In genomic region chr4:133005233-133005632, GRCm38 (mm10) we compare ENCODE assay signal across 8 mouse cellular contexts. TPM values are rescaled to one million over a fixed set of nuclear protein-coding genes. Genes with fewer than 3 reads are reported as not detected.
DNase-seq lines count a peak whose midpoint lies in the region; ATAC-seq and TF ChIP-seq lines count a peak whose summit lies in the region.

No protein-coding gene starts in this region.

- TF ChIP-seq POLR2A in liver, adult 2 months (IDR thresholded peaks at IDR 0.05; ENCODE audit: extremely low read depth, insufficient read depth, low read length) = no peak
- no peak for TF ChIP-seq POLR2A in thymus, adult 2 months (IDR thresholded peaks at IDR 0.05; ENCODE audit: control insufficient read depth, extremely low read depth, insufficient read depth, low read length, poor library complexity)

- peaks cover 3% of the 10 kb centered on the region; the same call in 1 of the 2 replicates for H3K36me3 ChIP-seq in liver, adult 2 months (ENCODE audit: control insufficient read depth, insufficient read depth, low read length)
- H3K36me3 ChIP-seq in liver, embryonic 12.5 days = no peaks in the 10 kb centered on the region
- H3K36me3 ChIP-seq in thymus, adult 2 months (ENCODE audit: control insufficient read depth, insufficient read depth, low read length) = no peaks in the 10 kb centered on the region

- no peak overlapping the region for H3K27ac ChIP-seq in liver, adult 2 months (replicated peaks; ENCODE audit: insufficient read depth, low read depth, low read length)
- no peak overlapping the region for H3K27ac ChIP-seq in liver, embryonic 12.5 days
- no peak overlapping the region for H3K27ac ChIP-seq in thymus, adult 2 months (ENCODE audit: control insufficient read depth, insufficient read depth, low read length)

- WGBS in liver, adult 2 months = 22% methylated on average over 3 of the region's 3 CpGs
- 3% methylated on average over 3 of the region's 3 CpGs for WGBS in liver, embryonic 12.5 days (ENCODE audit: insufficient replicate concordance)
- 17% methylated on average over 3 of the region's 3 CpGs for WGBS in thymus, adult 2 months

- intact Hi-C loops in heart, postnatal 36 days (cut with DNase I) = loop anchor here (1.0 kb wide), 1 partner anchor 60 kb away; no protein-coding TSS in a partner anchor
- intact Hi-C loops in left cerebral cortex, postnatal 25 days (cut with DNase I) = loop anchor here (1.0 to 10.0 kb wide), 3 partner anchors 60 to 450 kb away; no protein-coding TSS in a partner anchor

- no peaks in the 10 kb centered on the region for H3K9me3 ChIP-seq in liver, embryonic 12.5 days (replicated peaks)

- TF ChIP-seq CTCF in liver, adult 2 months (IDR thresholded peaks at IDR 0.05; ENCODE audit: low read depth, low read length) = peak; percentile 81
- TF ChIP-seq CTCF in thymus, adult 2 months (IDR thresholded peaks at IDR 0.05; ENCODE audit: borderline replicate concordance, control insufficient read depth, extremely low read depth, insufficient read depth, low read length, poor library complexity) = no peak

- DNase-seq in liver, adult 2 months (ENCODE audit: extremely low read depth, low read depth, low spot score) = no peak
- peak; percentile 67 to 80 for DNase-seq in adrenal gland, adult 18-20 months (ENCODE audit: low spot score in 2 of 2)
- peak; percentile 88 for DNase-seq in embryo, embryonic 11 days
- DNase-seq in heart, postnatal 36 days = peak; percentile 75 to 82
- peak; percentile 74 to 75 for DNase-seq in left cerebral cortex, postnatal 25 days (ENCODE audit: low spot score in 2 of 2)
- peak; percentile 85 for DNase-seq in thymus, adult 2 months

- H3K9ac ChIP-seq in liver, adult 2 months (ENCODE audit: low read depth, low read length) = no peak overlapping the region
- H3K9ac ChIP-seq in liver, embryonic 12.5 days = no peak overlapping the region

- H3K4me1 ChIP-seq in liver, adult 2 months (ENCODE audit: control insufficient read depth, insufficient read depth, low read length) = no peaks in the 10 kb centered on the region
- H3K4me1 ChIP-seq in liver, embryonic 12.5 days = peaks cover 36% of the 10 kb centered on the region
- H3K4me1 ChIP-seq in thymus, adult 2 months (replicated peaks; ENCODE audit: control insufficient read depth, insufficient read depth, low read length) = peaks cover 21% of the 10 kb centered on the region

- H3K4me2 ChIP-seq in liver, embryonic 12.5 days = no peak overlapping the region

- no peak for ATAC-seq in liver, embryonic 12.5 days
- peak; percentile 38 for ATAC-seq in monocyte, adult 5-6 weeks (replicated peaks; ENCODE audit: insufficient number of reproducible peaks, low FRiP score, low TSS enrichment, poor library complexity, severe bottlenecking)

- no peaks in the 10 kb centered on the region for H3K79me2 ChIP-seq in liver, adult 2 months (ENCODE audit: control insufficient read depth, insufficient read depth, low read length)

- no peaks in the 10 kb centered on the region for H3K27me3 ChIP-seq in liver, adult 2 months (ENCODE audit: control insufficient read depth, insufficient read depth, low read length)
- peaks cover 26% of the 10 kb centered on the region for H3K27me3 ChIP-seq in liver, embryonic 12.5 days (replicated peaks)
- no peaks in the 10 kb centered on the region for H3K27me3 ChIP-seq in thymus, adult 2 months (ENCODE audit: control insufficient read depth, insufficient read depth, low read length)

- no peak overlapping the region for H3K4me3 ChIP-seq in liver, adult 2 months (ENCODE audit: insufficient read depth, low read depth, low read length)
- H3K4me3 ChIP-seq in liver, embryonic 12.5 days = no peak overlapping the region
- H3K4me3 ChIP-seq in thymus, adult 2 months (ENCODE audit: control insufficient read depth, insufficient read depth, low read length) = no peak overlapping the region

RNA-seq across cellular contexts. Expression of gene Ahdc1, which starts 5.8 kb away (rescaled TPM):
- total RNA-seq in liver, adult 2 months (2014; rRNA removed) = 2.4 and 4.1 TPM in 2 replicates
- polyA plus RNA-seq in liver, adult 2 months (2012; rRNA removed) = 8.7 and 8.8 TPM in 2 replicates
- 2.9 and 3.2 TPM in 2 replicates for polyA plus RNA-seq in liver, embryonic 12.5 days (2016; fragmentation: Nextera tagmentation; extraction: Ambion mirVana)
- 10 to 100 TPM; 72.1 to 86.9 TPM for total RNA-seq in adrenal gland, adult 18-20 months (2021)
- total RNA-seq in heart, postnatal 36 days (2021) = 10 to 100 TPM; 41.9 to 50.8 TPM
- total RNA-seq in left cerebral cortex, postnatal 25 days (2021) = 10 to 100 TPM; 88.2 to 97.6 TPM
- total RNA-seq in monocyte, adult 5-6 weeks (2017) = 2.8 to 13.7 TPM (median 3.3 TPM) in 3 replicates
- polyA plus RNA-seq in thymus, adult 2 months (2012; rRNA removed) = 59.8 and 78.9 TPM in 2 replicates

RNA-seq across cellular contexts. Expression of gene Fgr, which starts 31.3 kb away (rescaled TPM):
- total RNA-seq in liver, adult 2 months (2014; rRNA removed) = 1.2 and 1.3 TPM in 2 replicates
- polyA plus RNA-seq in liver, adult 2 months (2012; rRNA removed) = 0.86 and 1.6 TPM in 2 replicates
- 0.60 and 0.73 TPM in 2 replicates for polyA plus RNA-seq in liver, embryonic 12.5 days (2016; fragmentation: Nextera tagmentation; extraction: Ambion mirVana)
- under 1 TPM; 0.43 to 0.58 TPM for total RNA-seq in adrenal gland, adult 18-20 months (2021)
- total RNA-seq in heart, postnatal 36 days (2021) = under 1 TPM; 0.31 to 0.60 TPM
- total RNA-seq in left cerebral cortex, postnatal 25 days (2021) = under 1 TPM; 0.18 to 0.25 TPM
- total RNA-seq in monocyte, adult 5-6 weeks (2017) = 266 TPM in 3 replicates
- 15.3 and 15.8 TPM in 2 replicates for polyA plus RNA-seq in thymus, adult 2 months (2012; rRNA removed)

Comparison
In these comparisons a context has a peak if more than half of its experiments do, and no peak if none do; other contexts are left out.
1. RNA of gene Fgr, which starts 31.3 kb away (total RNA-seq): 266 TPM in monocyte, adult 5-6 weeks; 1.2 to 1.3 TPM in liver, adult 2 months, 0.31 to 0.60 TPM in heart, postnatal 36 days, 0.43 to 0.58 TPM in adrenal gland, adult 18-20 months and 0.18 to 0.25 TPM in left cerebral cortex, postnatal 25 days; every median in the first group is over 100 times any median in the second.